Mouse (Mus musculus): ENCODE results near the gene Tenm2. TPM values are rescaled to one million over a fixed set of nuclear protein-coding genes. Genes with fewer than 3 reads are reported as not detected.

Tenm2 gene
- polyA plus RNA-seq, 1 experiment from 2014 or later, result 5.5 TPM

- Histone ChIP-seq H3K27me3 (peaks cover 15% of the 10 kb centered on the region), H3K4me2 (replicated peaks) (no peak overlapping the region), H3K27ac (replicated peaks) (no peak overlapping the region), H3K4me1 (peaks cover 20% of the 10 kb centered on the region), H3K4me3 (replicated peaks) (no peak overlapping the region), H3K9me3 (replicated peaks) (no peaks in the 10 kb centered on the region), H3K9ac (no peak overlapping the region), H3K36me3 (no peaks in the 10 kb centered on the region)
- 78% methylated on average over 3 of the region's 3 CpGs for WGBS
- no peak for ATAC-seq (ENCODE audit: insufficient number of reproducible peaks, low FRiP score, low TSS enrichment, low read depth)
Measured at GRCm38 (mm10) chr11:35982734-35983133, 1253.0 kb downstream of the Tenm2 start.

- peak within 1 kb of the TSS; percentile 51 for H3K9ac ChIP-seq
- H3K4me2 ChIP-seq (replicated peaks), result peak within 1 kb of the TSS; percentile 86
- H3K4me1 ChIP-seq, result peaks cover 26% of the 10 kb centered on the region
- H3K27me3 ChIP-seq, result peaks cover 15% of the 10 kb centered on the region
- no peaks in the 10 kb centered on the region for H3K9me3 ChIP-seq (replicated peaks)
- H3K27ac ChIP-seq (replicated peaks), result peak within 1 kb of the TSS; percentile 39
- no peaks in the 10 kb centered on the region for H3K36me3 ChIP-seq
- peak; percentile 79 for ATAC-seq (ENCODE audit: insufficient number of reproducible peaks, low FRiP score, low TSS enrichment, low read depth)
- peak within 1 kb of the TSS; percentile 74 for H3K4me3 ChIP-seq (replicated peaks)
- under 1% methylated on average over 42 of the region's 47 CpGs for WGBS
Measured at GRCm38 (mm10) chr11:35980411-35980917, 1255.3 kb downstream of the Tenm2 start, which contains the start of gene Wwc1. Wwc1 (minus strand) TSS chr11:35980527.

GRCm38 (mm10) chr11:35979733-35980410 is 1255.9 kb downstream of the Tenm2 start:
- Histone ChIP-seq H3K27me3 (peaks cover 15% of the 10 kb centered on the region), H3K36me3 (no peaks in the 10 kb centered on the region), H3K4me3 (replicated peaks) (peak overlapping the region; percentile 74), H3K9me3 (replicated peaks) (no peaks in the 10 kb centered on the region), H3K27ac (replicated peaks) (peak overlapping the region; percentile 39), H3K4me1 (peaks cover 26% of the 10 kb centered on the region), H3K4me2 (replicated peaks) (peak overlapping the region; percentile 86), H3K9ac (peak overlapping the region; percentile 51)
- WGBS, result under 1% methylated on average over 36 of the region's 66 CpGs
- peak; percentile 35 for ATAC-seq (ENCODE audit: insufficient number of reproducible peaks, low FRiP score, low TSS enrichment, low read depth)

GRCm38 (mm10) chr11:35979266-35979732 is 1256.5 kb downstream of the Tenm2 start:
- Histone ChIP-seq H3K4me3 (replicated peaks) (peak overlapping the region; percentile 74), H3K9ac (peak overlapping the region; percentile 51), H3K4me1 (peaks cover 26% of the 10 kb centered on the region), H3K9me3 (replicated peaks) (no peaks in the 10 kb centered on the region), H3K4me2 (replicated peaks) (peak overlapping the region; percentile 86), H3K36me3 (no peaks in the 10 kb centered on the region), H3K27me3 (peaks cover 15% of the 10 kb centered on the region), H3K27ac (replicated peaks) (no peak overlapping the region; the same call in 1 of the 2 replicates)
- WGBS, result under 1% methylated on average over 12 of the region's 12 CpGs
- ATAC-seq (ENCODE audit: insufficient number of reproducible peaks, low FRiP score, low TSS enrichment, low read depth), result no peak

- Histone ChIP-seq H3K27me3 (peaks cover 15% of the 10 kb centered on the region), H3K4me2 (replicated peaks) (no peak overlapping the region), H3K4me1 (peaks cover 26% of the 10 kb centered on the region), H3K9me3 (replicated peaks) (no peaks in the 10 kb centered on the region), H3K36me3 (no peaks in the 10 kb centered on the region), H3K9ac (no peak overlapping the region), H3K27ac (replicated peaks) (no peak overlapping the region), H3K4me3 (replicated peaks) (no peak overlapping the region)
- WGBS, result 82% methylated on average over 3 of the region's 3 CpGs
- no peak for ATAC-seq (ENCODE audit: insufficient number of reproducible peaks, low FRiP score, low TSS enrichment, low read depth)
Measured at GRCm38 (mm10) chr11:35977796-35978195, 1258.0 kb downstream of the Tenm2 start.

GRCm38 (mm10) chr11:35977096-35977495 is 1258.7 kb downstream of the Tenm2 start:
- Histone ChIP-seq H3K27me3 (peaks cover 15% of the 10 kb centered on the region), H3K27ac (replicated peaks) (no peak overlapping the region), H3K9me3 (replicated peaks) (no peaks in the 10 kb centered on the region), H3K36me3 (no peaks in the 10 kb centered on the region), H3K4me2 (replicated peaks) (no peak overlapping the region; the same call in 1 of the 2 replicates), H3K4me3 (replicated peaks) (no peak overlapping the region), H3K9ac (no peak overlapping the region), H3K4me1 (peaks cover 26% of the 10 kb centered on the region)
- WGBS, result 48% methylated on average over 6 of the region's 6 CpGs
- ATAC-seq (ENCODE audit: insufficient number of reproducible peaks, low FRiP score, low TSS enrichment, low read depth), result no peak

GRCm38 (mm10) chr11:35976482-35976881 is 1259.3 kb downstream of the Tenm2 start:
- Histone ChIP-seq H3K27me3 (peaks cover 15% of the 10 kb centered on the region), H3K9ac (no peak overlapping the region), H3K36me3 (no peaks in the 10 kb centered on the region), H3K4me3 (replicated peaks) (no peak overlapping the region), H3K4me1 (peaks cover 26% of the 10 kb centered on the region), H3K9me3 (replicated peaks) (no peaks in the 10 kb centered on the region), H3K27ac (replicated peaks) (no peak overlapping the region), H3K4me2 (replicated peaks) (no peak overlapping the region)
- WGBS, result 24% methylated on average over 6 of the region's 6 CpGs
- no peak for ATAC-seq (ENCODE audit: insufficient number of reproducible peaks, low FRiP score, low TSS enrichment, low read depth)

GRCm38 (mm10) chr11:35974632-35975450 is 1260.9 kb downstream of the Tenm2 start:
- H3K4me2 ChIP-seq (replicated peaks), result no peak overlapping the region
- H3K9me3 ChIP-seq (replicated peaks), result no peaks in the 10 kb centered on the region
- no peak for ATAC-seq (ENCODE audit: insufficient number of reproducible peaks, low FRiP score, low TSS enrichment, low read depth)
- H3K27ac ChIP-seq (replicated peaks), result no peak overlapping the region
- 74% methylated on average over 6 of the region's 6 CpGs for WGBS
- H3K4me1 ChIP-seq, result peaks cover 26% of the 10 kb centered on the region
- H3K4me3 ChIP-seq (replicated peaks), result no peak overlapping the region
- peaks cover 15% of the 10 kb centered on the region for H3K27me3 ChIP-seq
- H3K9ac ChIP-seq, result no peak overlapping the region
- H3K36me3 ChIP-seq, result no peaks in the 10 kb centered on the region

- H3K9ac ChIP-seq, result no peak overlapping the region
Measured at GRCm38 (mm10) chr11:35973135-35973534, 1262.6 kb downstream of the Tenm2 start.

GRCm38 (mm10) chr11:35972270-35972931 is 1263.4 kb downstream of the Tenm2 start:
- Histone ChIP-seq H3K9me3 (replicated peaks) (no peaks in the 10 kb centered on the region), H3K36me3 (no peaks in the 10 kb centered on the region), H3K4me3 (replicated peaks) (no peak overlapping the region), H3K9ac (no peak overlapping the region), H3K4me1 (peaks cover 15% of the 10 kb centered on the region), H3K4me2 (replicated peaks) (no peak overlapping the region), H3K27ac (replicated peaks) (no peak overlapping the region), H3K27me3 (no peaks in the 10 kb centered on the region)
- no peak for ATAC-seq (ENCODE audit: insufficient number of reproducible peaks, low FRiP score, low TSS enrichment, low read depth)
- 16% methylated on average over 6 of the region's 6 CpGs for WGBS

More at GRCm38 (mm10) chr11:35973135-35973534, 1262.6 kb downstream of the Tenm2 start:
- ATAC-seq (ENCODE audit: insufficient number of reproducible peaks, low FRiP score, low TSS enrichment, low read depth), result no peak
- Histone ChIP-seq H3K27me3 (no peaks in the 10 kb centered on the region), H3K9me3 (replicated peaks) (no peaks in the 10 kb centered on the region), H3K4me2 (replicated peaks) (no peak overlapping the region), H3K4me1 (peaks cover 15% of the 10 kb centered on the region), H3K27ac (replicated peaks) (no peak overlapping the region), H3K36me3 (no peaks in the 10 kb centered on the region), H3K4me3 (replicated peaks) (no peak overlapping the region)
- 35% methylated on average over 7 of the region's 7 CpGs for WGBS
